Mouse (Mus musculus): ENCODE results near the gene Filip1l. TPM values are rescaled to one million over a fixed set of nuclear protein-coding genes. Genes with fewer than 3 reads are reported as not detected.

The Filip1l gene
- polyA plus RNA-seq, 1 experiment from 2014 or later = 2.3 TPM

DNA sequence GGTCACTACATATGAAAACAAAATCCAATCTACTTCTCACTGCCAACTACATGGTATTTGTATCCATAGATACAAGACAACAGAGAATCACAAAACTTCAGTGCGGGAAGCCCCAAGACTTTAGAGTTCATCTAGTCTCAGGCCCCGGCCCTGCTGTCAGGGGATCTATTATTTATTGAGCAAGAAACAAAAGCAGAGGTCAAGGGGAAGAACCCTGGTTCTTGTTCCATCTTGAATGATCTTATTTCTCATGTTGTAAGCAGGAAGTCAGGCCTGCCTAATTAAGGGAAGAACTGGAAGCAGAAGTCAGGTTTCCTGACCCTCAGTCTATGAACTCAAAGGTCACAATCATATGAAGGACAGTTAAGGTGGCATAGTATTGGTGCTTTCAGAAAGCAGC lies 149.3 kb downstream of the Filip1l start:
- no peaks in the 10 kb centered on the region for H3K9me3 ChIP-seq
- H3K36me3 ChIP-seq = no peaks in the 10 kb centered on the region
- H3K27me3 ChIP-seq = no peaks in the 10 kb centered on the region
- 44% methylated on average over 2 of the region's 2 CpGs for WGBS
- H3K4me2 ChIP-seq (replicated peaks) = no peak overlapping the region
- H3K4me3 ChIP-seq = no peak overlapping the region
- no peak for ATAC-seq (replicated peaks)
- H3K27ac ChIP-seq (replicated peaks) = no peak overlapping the region
- no peaks in the 10 kb centered on the region for H3K4me1 ChIP-seq
- H3K9ac ChIP-seq (replicated peaks) = no peak overlapping the region

DNA sequence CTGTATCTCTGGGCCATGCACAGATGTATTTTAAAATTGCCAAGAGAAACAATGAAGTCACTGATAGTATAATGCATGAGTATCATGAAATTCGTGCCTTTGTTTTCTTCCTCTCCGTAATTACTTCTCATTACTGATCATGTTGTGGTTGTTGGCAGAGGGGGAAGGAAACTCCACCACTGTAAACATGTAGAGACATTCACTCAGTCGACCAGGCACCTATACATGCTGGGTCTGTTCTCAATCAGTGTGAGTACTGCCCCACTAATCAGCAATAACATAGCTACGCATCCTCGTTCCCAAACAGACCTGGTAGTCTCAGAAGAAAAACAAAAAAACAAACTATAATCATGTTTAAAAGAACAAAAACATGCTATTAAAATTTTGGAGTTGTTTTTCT lies 149.9 kb downstream of the Filip1l start:
- no peaks in the 10 kb centered on the region for H3K4me1 ChIP-seq
- H3K27me3 ChIP-seq = no peaks in the 10 kb centered on the region
- WGBS = 56% methylated on average over 5 of the region's 5 CpGs
- no peak for ATAC-seq (replicated peaks)
- H3K4me3 ChIP-seq = no peak overlapping the region
- H3K9ac ChIP-seq (replicated peaks) = no peak overlapping the region
- H3K9me3 ChIP-seq = no peaks in the 10 kb centered on the region
- H3K4me2 ChIP-seq (replicated peaks) = no peak overlapping the region
- H3K36me3 ChIP-seq = no peaks in the 10 kb centered on the region
- no peak overlapping the region for H3K27ac ChIP-seq (replicated peaks)

DNA sequence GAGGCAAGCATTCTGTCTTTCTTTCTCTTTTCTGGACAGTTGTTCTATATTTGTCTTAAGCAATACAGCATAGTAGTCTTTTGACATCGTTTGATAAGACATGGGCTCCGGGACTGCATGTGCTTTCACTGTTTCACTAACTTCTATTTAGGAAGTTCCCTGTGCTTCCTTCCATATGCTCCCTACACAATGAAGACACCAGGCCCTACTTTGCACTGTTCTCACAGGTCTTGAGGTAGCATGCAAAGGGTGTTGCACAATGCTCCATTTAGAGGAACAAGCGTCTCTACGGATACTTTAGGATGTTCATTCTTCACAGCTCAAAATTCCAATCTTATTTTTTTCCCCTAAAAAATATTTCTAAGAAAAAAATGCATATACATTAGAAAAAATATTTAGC lies 151.8 kb downstream of the Filip1l start:
- Histone ChIP-seq H3K36me3 (no peaks in the 10 kb centered on the region), H3K4me1 (no peaks in the 10 kb centered on the region), H3K9ac (replicated peaks) (no peak overlapping the region), H3K27me3 (no peaks in the 10 kb centered on the region), H3K4me2 (replicated peaks) (no peak overlapping the region), H3K9me3 (no peaks in the 10 kb centered on the region), H3K27ac (replicated peaks) (no peak overlapping the region), H3K4me3 (no peak overlapping the region)
- no peak for ATAC-seq (replicated peaks)
- WGBS = 94% methylated on average over 4 of the region's 4 CpGs

DNA sequence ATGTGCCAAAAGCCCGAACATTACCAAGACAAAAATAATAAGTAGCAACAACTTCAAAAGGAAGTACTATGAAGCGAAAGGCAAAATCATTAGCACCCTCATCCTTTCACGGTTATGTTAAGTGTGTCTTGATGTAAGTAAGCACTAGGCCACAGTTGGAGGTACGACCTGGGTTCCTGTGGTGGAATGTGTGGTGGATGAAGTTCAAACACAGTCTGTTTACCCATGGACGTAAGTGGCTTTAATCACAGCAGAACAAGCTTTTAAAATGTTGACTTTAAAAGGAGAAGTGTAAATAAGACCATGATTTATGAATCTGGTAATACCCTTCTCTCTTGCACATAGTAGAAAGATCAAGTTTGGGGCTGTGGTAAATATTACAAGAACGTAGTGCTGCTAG lies 153.2 kb downstream of the Filip1l start:
- Histone ChIP-seq H3K9ac (replicated peaks) (no peak overlapping the region), H3K27me3 (no peaks in the 10 kb centered on the region), H3K27ac (replicated peaks) (no peak overlapping the region), H3K9me3 (no peaks in the 10 kb centered on the region), H3K36me3 (no peaks in the 10 kb centered on the region), H3K4me3 (no peak overlapping the region), H3K4me1 (no peaks in the 10 kb centered on the region), H3K4me2 (replicated peaks) (no peak overlapping the region)
- 91% methylated on average over 6 of the region's 6 CpGs for WGBS
- ATAC-seq (replicated peaks) = no peak

DNA sequence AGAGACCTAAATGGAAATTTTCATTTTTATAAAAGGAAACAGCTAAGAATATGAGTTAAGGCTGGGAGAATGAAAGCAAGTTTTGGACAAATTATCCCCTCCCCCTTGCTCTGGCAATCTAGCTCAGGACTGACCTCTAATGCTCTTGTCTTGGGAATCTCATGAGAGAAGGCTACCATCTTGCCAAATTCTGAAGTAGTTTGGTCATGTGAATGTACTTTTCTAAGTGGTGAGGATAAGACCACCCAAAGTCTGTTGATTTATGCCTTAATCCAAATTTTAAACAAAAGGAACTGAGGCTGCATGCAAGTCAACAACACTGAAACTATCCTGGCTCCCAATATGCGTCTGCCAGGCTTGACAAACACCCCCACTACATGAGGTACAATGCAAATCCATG lies 155.5 kb downstream of the Filip1l start:
- H3K27ac ChIP-seq (replicated peaks) = no peak overlapping the region
- H3K9me3 ChIP-seq = no peaks in the 10 kb centered on the region
- H3K4me2 ChIP-seq (replicated peaks) = no peak overlapping the region
- H3K9ac ChIP-seq (replicated peaks) = no peak overlapping the region
- H3K4me1 ChIP-seq = no peaks in the 10 kb centered on the region
- no peaks in the 10 kb centered on the region for H3K27me3 ChIP-seq
- no peaks in the 10 kb centered on the region for H3K36me3 ChIP-seq
- H3K4me3 ChIP-seq = no peak overlapping the region
- ATAC-seq (replicated peaks) = no peak
- 85% methylated on average over 1 of the region's 1 CpGs for WGBS

DNA sequence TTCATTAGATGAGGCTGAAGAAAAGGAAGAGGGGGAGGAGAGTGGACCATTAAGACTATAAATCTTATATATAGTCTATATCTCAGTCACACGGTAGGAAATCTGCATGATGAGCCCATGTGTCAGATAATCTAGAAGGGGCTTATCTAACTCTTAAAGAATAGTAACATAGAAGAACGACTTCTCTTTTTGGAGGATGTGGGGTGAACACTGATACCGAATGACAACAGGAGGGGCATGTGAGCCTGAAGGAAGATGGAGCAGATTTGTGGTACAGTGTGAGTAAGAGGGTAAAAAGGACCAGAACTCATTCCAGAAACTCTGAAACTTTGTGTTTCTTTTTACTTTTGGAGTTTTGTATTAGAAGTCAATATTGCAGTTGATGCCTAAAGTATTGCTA lies 156.2 kb downstream of the Filip1l start:
- ATAC-seq (replicated peaks) = no peak

DNA sequence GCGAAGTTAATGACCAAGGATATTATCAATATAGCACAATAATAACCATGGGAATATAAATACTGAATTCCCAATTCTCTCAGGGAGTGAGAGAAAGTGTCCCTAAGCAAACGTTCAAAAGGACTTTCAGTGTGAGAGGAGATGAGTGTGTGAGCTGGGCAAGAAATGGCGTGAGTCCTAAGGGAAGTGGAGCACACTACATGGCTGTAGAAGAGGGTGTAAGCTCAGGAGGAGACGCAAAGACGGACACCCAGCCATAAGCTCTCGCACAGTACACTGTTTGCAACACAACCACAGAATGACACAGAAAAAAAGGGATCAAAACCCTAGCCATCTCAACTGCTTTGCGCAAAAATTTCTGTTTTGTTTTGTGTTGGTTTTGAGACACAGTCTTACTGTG lies 160.7 kb downstream of the Filip1l start:
- Histone ChIP-seq H3K4me1 (no peaks in the 10 kb centered on the region), H3K9ac (replicated peaks) (no peak overlapping the region), H3K36me3 (no peaks in the 10 kb centered on the region), H3K27ac (replicated peaks) (no peak overlapping the region), H3K4me3 (no peak overlapping the region), H3K4me2 (replicated peaks) (no peak overlapping the region), H3K27me3 (no peaks in the 10 kb centered on the region), H3K9me3 (no peaks in the 10 kb centered on the region)
- ATAC-seq (replicated peaks) = no peak
- WGBS = 93% methylated on average over 7 of the region's 7 CpGs

More for the DNA sequence above, 156.2 kb downstream of the Filip1l start:
- H3K36me3 ChIP-seq = no peaks in the 10 kb centered on the region
- H3K9me3 ChIP-seq = no peaks in the 10 kb centered on the region
- no peaks in the 10 kb centered on the region for H3K4me1 ChIP-seq
- H3K27me3 ChIP-seq = no peaks in the 10 kb centered on the region
- H3K4me2 ChIP-seq (replicated peaks) = no peak overlapping the region
- no peak overlapping the region for H3K4me3 ChIP-seq
- no peak overlapping the region for H3K27ac ChIP-seq (replicated peaks)
- H3K9ac ChIP-seq (replicated peaks) = no peak overlapping the region
- 93% methylated on average over 3 of the region's 3 CpGs for WGBS

DNA sequence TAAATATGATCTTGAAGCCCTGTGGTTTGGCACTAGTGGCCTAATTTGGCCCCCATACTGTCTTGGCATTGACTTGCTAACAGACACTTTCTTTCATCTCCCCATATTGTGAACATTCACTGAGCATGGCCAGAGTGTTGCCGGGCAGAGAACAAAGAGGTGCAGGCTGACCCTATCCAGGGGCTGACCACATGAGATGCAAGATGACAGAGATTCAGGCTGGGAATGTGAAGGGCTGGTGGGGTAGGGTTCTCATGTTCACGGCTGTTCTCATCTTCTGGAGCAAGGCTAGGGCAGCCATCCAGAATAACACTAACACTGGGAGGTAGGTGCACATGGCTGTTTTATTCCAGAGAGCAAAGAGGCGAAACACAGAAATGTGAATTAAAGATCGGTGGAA lies 161.5 kb downstream of the Filip1l start:
- Histone ChIP-seq H3K9me3 (no peaks in the 10 kb centered on the region), H3K9ac (replicated peaks) (no peak overlapping the region), H3K27ac (replicated peaks) (no peak overlapping the region), H3K36me3 (no peaks in the 10 kb centered on the region), H3K4me3 (no peak overlapping the region), H3K27me3 (no peaks in the 10 kb centered on the region), H3K4me2 (replicated peaks) (no peak overlapping the region), H3K4me1 (no peaks in the 10 kb centered on the region)
- ATAC-seq (replicated peaks) = no peak
- 71% methylated on average over 4 of the region's 4 CpGs for WGBS

DNA sequence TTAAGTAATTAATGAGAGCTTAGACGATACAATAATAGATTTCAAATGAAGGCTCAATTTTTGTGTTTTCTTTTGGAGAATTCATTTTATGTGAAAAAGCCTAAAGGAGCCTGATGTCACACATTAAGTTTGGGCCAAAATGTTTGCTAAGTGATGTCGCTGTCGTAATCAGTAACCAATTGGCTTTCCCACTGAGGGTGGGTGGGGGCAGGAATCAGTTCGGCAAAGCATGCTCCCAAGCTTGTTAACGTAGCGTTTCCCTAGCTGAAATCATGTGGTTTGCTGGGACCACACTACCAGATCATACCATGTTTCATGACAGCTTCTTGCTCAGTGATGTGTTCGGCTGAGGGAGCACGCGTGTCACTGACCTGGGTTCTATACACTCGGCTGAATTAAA lies 162.7 kb downstream of the Filip1l start:
- Histone ChIP-seq H3K27me3 (no peaks in the 10 kb centered on the region), H3K9me3 (no peaks in the 10 kb centered on the region), H3K36me3 (no peaks in the 10 kb centered on the region), H3K4me3 (no peak overlapping the region), H3K27ac (replicated peaks) (no peak overlapping the region), H3K4me1 (no peaks in the 10 kb centered on the region), H3K4me2 (replicated peaks) (no peak overlapping the region), H3K9ac (replicated peaks) (no peak overlapping the region)
- WGBS = 78% methylated on average over 10 of the region's 10 CpGs
- ATAC-seq (replicated peaks) = no peak

DNA sequence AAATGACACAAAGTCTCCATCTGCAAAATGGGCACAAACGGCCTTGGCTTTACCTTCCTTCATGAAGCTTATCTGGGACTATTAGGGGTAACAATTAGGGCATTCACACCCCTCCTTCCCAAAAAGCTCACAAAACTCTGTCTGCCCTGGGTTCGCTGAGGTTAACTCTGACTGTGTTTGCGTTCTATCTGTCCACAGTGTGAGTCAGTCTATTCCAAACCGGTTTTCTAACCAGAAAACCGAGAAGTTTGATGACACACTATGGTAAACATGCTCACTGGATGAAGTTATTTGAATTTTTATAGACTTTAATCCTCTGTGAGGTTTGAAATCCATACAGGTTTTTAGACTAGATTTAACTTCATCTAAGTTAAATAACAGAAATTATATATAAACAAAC lies 172.2 kb downstream of the Filip1l start:
- 89% methylated on average over 5 of the region's 5 CpGs for WGBS
- Histone ChIP-seq H3K9me3 (no peaks in the 10 kb centered on the region), H3K27ac (replicated peaks) (no peak overlapping the region), H3K27me3 (no peaks in the 10 kb centered on the region), H3K36me3 (no peaks in the 10 kb centered on the region), H3K4me3 (no peak overlapping the region), H3K9ac (replicated peaks) (no peak overlapping the region), H3K4me1 (no peaks in the 10 kb centered on the region), H3K4me2 (replicated peaks) (no peak overlapping the region)
- no peak for ATAC-seq (replicated peaks)

DNA sequence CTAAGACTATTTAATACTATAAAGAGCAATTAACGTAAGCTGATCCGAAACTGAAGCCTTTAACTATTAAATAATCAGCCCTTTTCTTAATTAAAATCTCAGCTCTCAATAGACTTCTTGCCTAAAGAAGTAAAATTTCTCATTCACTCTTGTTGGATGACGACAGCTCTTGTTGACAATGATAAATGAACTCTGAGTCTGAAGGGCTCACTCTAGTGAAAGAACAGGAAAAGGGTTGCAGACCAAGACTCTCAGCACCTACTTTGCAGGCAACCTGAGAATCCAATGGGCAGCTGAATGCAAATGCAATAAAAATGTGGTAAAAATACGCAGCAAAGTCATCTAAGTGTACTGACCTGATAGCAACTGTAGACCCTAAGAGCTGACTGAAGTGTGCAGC lies 172.6 kb downstream of the Filip1l start:
- 58% methylated on average over 4 of the region's 4 CpGs for WGBS
- Histone ChIP-seq H3K36me3 (no peaks in the 10 kb centered on the region), H3K9ac (replicated peaks) (no peak overlapping the region), H3K27ac (replicated peaks) (no peak overlapping the region), H3K4me1 (no peaks in the 10 kb centered on the region), H3K4me2 (replicated peaks) (no peak overlapping the region), H3K27me3 (no peaks in the 10 kb centered on the region), H3K9me3 (no peaks in the 10 kb centered on the region), H3K4me3 (no peak overlapping the region)
- no peak for ATAC-seq (replicated peaks)

DNA sequence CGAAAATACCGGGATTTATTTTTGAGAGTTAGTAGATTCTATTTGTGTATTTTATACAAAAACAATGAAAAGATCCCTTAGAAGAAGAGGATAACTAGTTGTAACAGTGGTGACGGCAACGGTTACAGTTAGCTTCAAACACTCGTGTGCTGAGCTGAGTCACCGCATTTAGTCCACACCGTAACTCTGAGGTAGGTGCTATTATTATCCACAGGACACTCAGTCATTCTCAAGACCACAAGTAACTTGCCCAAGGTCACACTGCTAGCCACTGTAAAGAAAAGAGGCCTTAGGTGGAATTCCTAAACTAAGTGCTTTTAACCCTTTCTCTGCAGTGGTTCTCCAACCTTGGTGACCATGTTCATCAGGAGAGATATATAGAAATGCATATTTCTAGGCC lies 174.0 kb downstream of the Filip1l start:
- H3K4me3 ChIP-seq = no peak overlapping the region
- WGBS = 94% methylated on average over 7 of the region's 7 CpGs
- no peak overlapping the region for H3K9ac ChIP-seq (replicated peaks)
- H3K27ac ChIP-seq (replicated peaks) = no peak overlapping the region
- H3K9me3 ChIP-seq = no peaks in the 10 kb centered on the region
- ATAC-seq (replicated peaks) = no peak
- H3K36me3 ChIP-seq = no peaks in the 10 kb centered on the region
- no peaks in the 10 kb centered on the region for H3K27me3 ChIP-seq
- H3K4me2 ChIP-seq (replicated peaks) = no peak overlapping the region
- no peaks in the 10 kb centered on the region for H3K4me1 ChIP-seq

DNA sequence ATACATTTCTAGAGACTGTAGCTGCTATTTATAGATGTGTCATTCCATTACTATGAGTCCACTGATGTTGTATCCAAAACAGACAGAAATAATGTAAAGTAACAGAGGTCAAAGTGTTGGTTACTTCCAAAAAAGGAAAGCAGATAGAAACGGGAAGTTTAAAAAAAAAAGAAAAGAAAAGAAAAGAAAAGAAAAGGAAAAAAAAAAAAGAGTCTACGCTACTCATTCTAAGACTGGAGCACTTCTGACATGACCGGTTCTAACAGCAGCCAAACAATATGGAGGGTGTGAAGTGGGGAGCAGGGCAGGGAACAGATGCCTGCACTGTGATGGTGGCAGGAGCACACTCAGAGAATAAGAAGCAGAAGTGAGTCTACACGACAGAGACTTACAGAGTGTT lies 175.6 kb downstream of the Filip1l start:
- Histone ChIP-seq H3K4me1 (no peaks in the 10 kb centered on the region), H3K4me2 (replicated peaks) (no peak overlapping the region), H3K36me3 (no peaks in the 10 kb centered on the region), H3K4me3 (no peak overlapping the region), H3K9me3 (no peaks in the 10 kb centered on the region), H3K9ac (replicated peaks) (no peak overlapping the region), H3K27me3 (no peaks in the 10 kb centered on the region), H3K27ac (replicated peaks) (no peak overlapping the region)
- 0 out of 2 replicates have a peak, but pooled peaks have one; percentile 48 for ATAC-seq (replicated peaks)
- 55% methylated on average over 4 of the region's 4 CpGs for WGBS
